ENCODE assay signal across 15 mouse cellular contexts in genomic region chr14:122068801-122069695, GRCm38 (mm10). TPM values are rescaled to one million over a fixed set of nuclear protein-coding genes. Genes with fewer than 3 reads are reported as not detected.
DNase-seq lines count a peak whose midpoint lies in the region; ATAC-seq and TF ChIP-seq lines count a peak whose summit lies in the region.
"Had no signal": no experiment of that assay in that cellular context is flagged by ENCODE, and none has a peak within 500 bp of the region (broad histone marks: within the 10 kb centered on the region; RNA-seq: fewer than 3 reads in every experiment).

No protein-coding gene starts in this region.

- 46% methylated on average over 11 of the region's 11 CpGs for WGBS in intestine, embryonic 16.5 days
- WGBS in intestine, embryonic 15.5 days = 41% methylated on average over 11 of the region's 11 CpGs
- 45% methylated on average over 11 of the region's 11 CpGs for WGBS in stomach, embryonic 14.5 days
- 38% methylated on average over 11 of the region's 11 CpGs for WGBS in stomach, postnatal 0 days
- WGBS in stomach, embryonic 16.5 days = 41% methylated on average over 11 of the region's 11 CpGs

- no peaks in the 10 kb centered on the region for H3K36me3 ChIP-seq in intestine, embryonic 16.5 days (ENCODE audit: control insufficient read depth, insufficient read depth, low read length)
- no peaks in the 10 kb centered on the region for H3K36me3 ChIP-seq in intestine, embryonic 15.5 days
- H3K36me3 ChIP-seq in stomach, embryonic 14.5 days (ENCODE audit: control insufficient read depth, insufficient read depth, low read length) = no peaks in the 10 kb centered on the region
- no peaks in the 10 kb centered on the region for H3K36me3 ChIP-seq in stomach, postnatal 0 days (ENCODE audit: control insufficient read depth, insufficient read depth, low read length)
- no peaks in the 10 kb centered on the region for H3K36me3 ChIP-seq in stomach, embryonic 16.5 days (ENCODE audit: control insufficient read depth, insufficient read depth, low read length)
- H3K36me3 ChIP-seq: hindbrain, embryonic 12.5 days; midbrain, embryonic 10.5 days; neural tube, embryonic 12.5 days had no signal

- H3K27ac ChIP-seq in intestine, embryonic 16.5 days (ENCODE audit: low read length) = 0 out of 2 replicates have a peak overlapping the region, but pooled peaks have one; percentile 22
- no peak overlapping the region for H3K27ac ChIP-seq in intestine, embryonic 15.5 days
- no peak overlapping the region for H3K27ac ChIP-seq in stomach, embryonic 14.5 days (ENCODE audit: low read length)
- no peak overlapping the region for H3K27ac ChIP-seq in stomach, postnatal 0 days (replicated peaks)
- peak overlapping the region; percentile 38; the same call in 1 of the 2 replicates for H3K27ac ChIP-seq in stomach, embryonic 16.5 days (ENCODE audit: low read length)
- H3K27ac ChIP-seq: hindbrain, embryonic 12.5 days; midbrain, embryonic 10.5 days; neural tube, embryonic 12.5 days had no signal

- no peak overlapping the region for H3K4me3 ChIP-seq in intestine, embryonic 16.5 days (ENCODE audit: low read length)
- H3K4me3 ChIP-seq in intestine, embryonic 15.5 days (replicated peaks) = no peak overlapping the region
- no peak overlapping the region for H3K4me3 ChIP-seq in stomach, embryonic 14.5 days (ENCODE audit: low read depth, low read length)
- no peak overlapping the region for H3K4me3 ChIP-seq in stomach, postnatal 0 days (ENCODE audit: low read depth, low read length)
- H3K4me3 ChIP-seq in stomach, embryonic 16.5 days (replicated peaks; ENCODE audit: low read length) = no peak overlapping the region
- H3K4me3 ChIP-seq: hindbrain, embryonic 12.5 days; midbrain, embryonic 10.5 days; neural tube, embryonic 12.5 days had no signal

- H3K9me3 ChIP-seq in intestine, embryonic 16.5 days (ENCODE audit: control insufficient read depth, low read length) = no peaks in the 10 kb centered on the region
- no peaks in the 10 kb centered on the region for H3K9me3 ChIP-seq in intestine, embryonic 15.5 days
- no peaks in the 10 kb centered on the region for H3K9me3 ChIP-seq in stomach, embryonic 14.5 days (ENCODE audit: control insufficient read depth, low read depth, low read length)
- H3K9me3 ChIP-seq in stomach, postnatal 0 days (ENCODE audit: control insufficient read depth, low read length) = no peaks in the 10 kb centered on the region
- no peaks in the 10 kb centered on the region for H3K9me3 ChIP-seq in stomach, embryonic 16.5 days (replicated peaks; ENCODE audit: control insufficient read depth, low read length)
- H3K9me3 ChIP-seq: hindbrain, embryonic 12.5 days; midbrain, embryonic 10.5 days; neural tube, embryonic 12.5 days had no signal

- H3K9ac ChIP-seq in intestine, embryonic 16.5 days (ENCODE audit: low read depth, low read length) = no peak overlapping the region
- no peak overlapping the region for H3K9ac ChIP-seq in intestine, embryonic 15.5 days
- H3K9ac ChIP-seq in stomach, embryonic 14.5 days (replicated peaks; ENCODE audit: low read depth, low read length) = no peak overlapping the region
- H3K9ac ChIP-seq in stomach, postnatal 0 days (ENCODE audit: low read length) = no peak overlapping the region
- H3K9ac ChIP-seq in stomach, embryonic 16.5 days (ENCODE audit: low read length) = peak overlapping the region; percentile 8; the same call in 1 of the 2 replicates
- H3K9ac ChIP-seq: hindbrain, embryonic 12.5 days; neural tube, embryonic 12.5 days had no signal

- DNase-seq in stomach, postnatal 0 days (ENCODE audit: low spot score) = no peak
- DNase-seq in heart, postnatal 10 days = peak; percentile 59 to 71
- DNase-seq in thymus, postnatal 0 days (ENCODE audit: low spot score) = no peak
- DNase-seq: adrenal gland, adult 2 months; right cerebral cortex, postnatal 14 days had no signal

- intact Hi-C loops in heart, postnatal 10 days (cut with DNase I) = loop anchor here (5.0 kb wide), 1 partner anchor 808 kb away; no protein-coding TSS in a partner anchor

- peaks cover 9% of the 10 kb centered on the region for H3K4me1 ChIP-seq in intestine, embryonic 16.5 days (ENCODE audit: control insufficient read depth, insufficient read depth, low read length)
- peaks cover 5% of the 10 kb centered on the region; the same call in 1 of the 2 replicates for H3K4me1 ChIP-seq in intestine, embryonic 15.5 days (replicated peaks)
- H3K4me1 ChIP-seq in stomach, embryonic 14.5 days (ENCODE audit: control insufficient read depth, insufficient read depth, low read length) = peaks cover 3% of the 10 kb centered on the region
- H3K4me1 ChIP-seq in stomach, postnatal 0 days (replicated peaks; ENCODE audit: control insufficient read depth, insufficient read depth) = no peaks in the 10 kb centered on the region
- H3K4me1 ChIP-seq in stomach, embryonic 16.5 days (ENCODE audit: control insufficient read depth, insufficient read depth, low read length) = peaks cover 10% of the 10 kb centered on the region; the same call in 1 of the 2 replicates
- H3K4me1 ChIP-seq: hindbrain, embryonic 12.5 days; neural tube, embryonic 12.5 days had no signal

- no peaks in the 10 kb centered on the region for H3K27me3 ChIP-seq in intestine, embryonic 16.5 days (replicated peaks; ENCODE audit: control insufficient read depth, insufficient read depth, low read length)
- H3K27me3 ChIP-seq in intestine, embryonic 15.5 days (replicated peaks) = no peaks in the 10 kb centered on the region
- H3K27me3 ChIP-seq in stomach, embryonic 14.5 days (ENCODE audit: control insufficient read depth, insufficient read depth, low read length) = no peaks in the 10 kb centered on the region
- no peaks in the 10 kb centered on the region for H3K27me3 ChIP-seq in stomach, postnatal 0 days (ENCODE audit: control insufficient read depth, insufficient read depth, low read length)
- H3K27me3 ChIP-seq in stomach, embryonic 16.5 days (ENCODE audit: control insufficient read depth, insufficient read depth, low read length) = no peaks in the 10 kb centered on the region
- H3K27me3 ChIP-seq: hindbrain, embryonic 12.5 days; neural tube, embryonic 12.5 days had no signal

- peak; percentile 25; the same call in 1 of the 2 replicates for ATAC-seq in intestine, embryonic 16.5 days
- ATAC-seq in intestine, embryonic 15.5 days = no peak
- ATAC-seq in stomach, embryonic 14.5 days (ENCODE audit: insufficient number of reproducible peaks, insufficient read depth, low FRiP score, low read depth) = peak; percentile 25; the same call in 1 of the 2 replicates
- ATAC-seq in stomach, postnatal 0 days (ENCODE audit: low FRiP score, low TSS enrichment) = no peak; the same call in 1 of the 2 replicates
- ATAC-seq in stomach, embryonic 16.5 days (ENCODE audit: insufficient read depth, low FRiP score) = no peak
- no peak for ATAC-seq in frontal cortex, adult (ENCODE audit: low TSS enrichment)

- no peak for TF ChIP-seq EP300 in stomach, postnatal 0 days (optimal IDR thresholded peaks at IDR 0.05)

- no peak for TF ChIP-seq CTCF in stomach, postnatal 0 days (IDR thresholded peaks at IDR 0.05; ENCODE audit: low read depth)

- H3K4me2 ChIP-seq in intestine, embryonic 16.5 days (ENCODE audit: low read depth, low read length) = no peak overlapping the region
- H3K4me2 ChIP-seq in intestine, embryonic 15.5 days (replicated peaks) = no peak overlapping the region
- no peak overlapping the region for H3K4me2 ChIP-seq in stomach, embryonic 14.5 days (replicated peaks; ENCODE audit: low read depth, low read length)
- no peak overlapping the region for H3K4me2 ChIP-seq in stomach, postnatal 0 days (replicated peaks; ENCODE audit: low read depth)
- no peak overlapping the region for H3K4me2 ChIP-seq in stomach, embryonic 16.5 days (ENCODE audit: low read depth, low read length)
- H3K4me2 ChIP-seq: hindbrain, embryonic 12.5 days; neural tube, embryonic 12.5 days had no signal

RNA-seq across cellular contexts. Expression of gene Timm8a2, which starts 34.6 kb away (rescaled TPM):
- polyA plus RNA-seq in intestine, embryonic 16.5 days (2015; fragmentation: Nextera tagmentation; extraction: Ambion mirVana) = not detected in 2 replicates
- not detected in 2 replicates for polyA plus RNA-seq in intestine, embryonic 15.5 days (2015; fragmentation: Nextera tagmentation; extraction: Ambion mirVana)
- polyA plus RNA-seq in stomach, embryonic 14.5 days (2014; fragmentation: Nextera tagmentation; extraction: Ambion mirVana) = not detected in 2 replicates
- not detected in 2 replicates for polyA plus RNA-seq in stomach, postnatal 0 days (2015; fragmentation: Nextera tagmentation; extraction: Ambion mirVana)
- not detected for total RNA-seq in heart, postnatal 10 days (2021)
- polyA plus RNA-seq in stomach, embryonic 16.5 days (2015; fragmentation: Nextera tagmentation; extraction: Ambion mirVana) = not detected in 2 replicates
- polyA plus RNA-seq in thymus, postnatal 0 days (2015; fragmentation: Nextera tagmentation; extraction: Ambion mirVana) = 0.21 TPM in 1 of 2 replicates, not detected in the other
- total RNA-seq: adrenal gland, adult 2 months; layer of hippocampus, adult 8-10 months had no signal
- polyA plus RNA-seq: adrenal gland, adult 2 months; hindbrain, embryonic 12.5 days; limb, embryonic 11.5 days; midbrain, embryonic 10.5 days; neural tube, embryonic 12.5 days had no signal

RNA-seq across cellular contexts. Expression of gene Tm9sf2, which starts 37.8 kb away (rescaled TPM):
- 293 and 308 TPM in 2 replicates for polyA plus RNA-seq in intestine, embryonic 16.5 days (2015; fragmentation: Nextera tagmentation; extraction: Ambion mirVana)
- polyA plus RNA-seq in intestine, embryonic 15.5 days (2015; fragmentation: Nextera tagmentation; extraction: Ambion mirVana) = 247 and 273 TPM in 2 replicates
- polyA plus RNA-seq in stomach, embryonic 14.5 days (2014; fragmentation: Nextera tagmentation; extraction: Ambion mirVana) = 166 and 188 TPM in 2 replicates
- 145 and 151 TPM in 2 replicates for polyA plus RNA-seq in stomach, postnatal 0 days (2015; fragmentation: Nextera tagmentation; extraction: Ambion mirVana)
- 100 to 1,000 TPM; 109 to 112 TPM for total RNA-seq in heart, postnatal 10 days (2021)
- polyA plus RNA-seq in stomach, embryonic 16.5 days (2015; fragmentation: Nextera tagmentation; extraction: Ambion mirVana) = 206 and 209 TPM in 2 replicates
- polyA plus RNA-seq in thymus, postnatal 0 days (2015; fragmentation: Nextera tagmentation; extraction: Ambion mirVana) = 121 and 127 TPM in 2 replicates

Comparison
In these comparisons a context has a peak if more than half of its experiments do, and no peak if none do; other contexts are left out.
1. ATAC-seq: peak in intestine, embryonic 16.5 days (single experiment) and stomach, embryonic 14.5 days (single experiment); none in intestine, embryonic 15.5 days (single experiment), stomach, postnatal 0 days (single experiment), stomach, embryonic 16.5 days (single experiment) and frontal cortex, adult (single experiment).
2. H3K27ac ChIP-seq: peak in intestine, embryonic 16.5 days (single experiment) and stomach, embryonic 16.5 days (single experiment); none in intestine, embryonic 15.5 days (single experiment), stomach, embryonic 14.5 days (single experiment) and stomach, postnatal 0 days (single experiment).
3. DNase-seq: peak in heart, postnatal 10 days (2 of 2); none in stomach, postnatal 0 days (single experiment) and thymus, postnatal 0 days (single experiment).